Mouse (Mus musculus) C2C12 (cell line): ENCODE data around the gene Dph1. TPM values are rescaled to one million over a fixed set of nuclear protein-coding genes. Genes with fewer than 3 reads are reported as not detected.
A peak's percentile ranks its signal among the peaks of the same experiment; 100 is the strongest.

Source experiments
- H3K27me3 ChIP-seq: one replicate; pipeline ENCODE4 v1.6.1; 2011; ENCODE audit not compliant: control insufficient read depth, insufficient read depth, insufficient read length
- H3K36me3 ChIP-seq: one replicate; pipeline ENCODE4 v1.6.1; 2011; ENCODE audit not compliant: control insufficient read depth, insufficient read depth
- H3K4me3 ChIP-seq: one replicate; pipeline ENCODE4 v1.5.1; 2011; ENCODE audit warnings: mild to moderate bottlenecking, control low read depth; ENCODE audit not compliant: poor library complexity, insufficient read depth, severe bottlenecking
- H3K79me2 ChIP-seq: one replicate; pipeline ENCODE4 v1.6.1; 2011; ENCODE audit not compliant: control insufficient read depth, insufficient read depth
- H3K79me3 ChIP-seq: one replicate; pipeline ENCODE4 v1.6.1; 2011; ENCODE audit warnings: low read depth, control low read depth
- H3ac ChIP-seq: one replicate; pipeline ENCODE3; 2011; ENCODE audit warnings: low read depth; ENCODE audit not compliant: control insufficient read depth, insufficient read length
- CEBPB ChIP-seq: IDR thresholded peaks from one replicate; pipeline ENCODE4 v1.6.1; 2011; ENCODE audit warnings: low read depth, mild to moderate bottlenecking, control low read depth, moderate library complexity
- CTCF ChIP-seq: IDR thresholded peaks from one replicate; pipeline ENCODE4 v1.5.1; 2011; ENCODE audit not compliant: control insufficient read depth, insufficient read depth, insufficient read length
- FOSL1 ChIP-seq: IDR thresholded peaks from one replicate; pipeline ENCODE4 v1.8.0; 2011; ENCODE audit warnings: mild to moderate bottlenecking, low read length; ENCODE audit not compliant: poor library complexity, insufficient read depth, severe bottlenecking
- MAX ChIP-seq: IDR thresholded peaks from one replicate; pipeline ENCODE4 v1.6.1; 2011; ENCODE audit warnings: mild to moderate bottlenecking, control low read depth
- MYOD1 ChIP-seq: IDR thresholded peaks from one replicate; pipeline ENCODE4 v1.6.1; 2011; ENCODE audit warnings: low read depth; ENCODE audit not compliant: control insufficient read depth, insufficient read length
- MYOG ChIP-seq: IDR thresholded peaks from one replicate; pipeline ENCODE4 v1.6.1; 2011; ENCODE audit not compliant: control insufficient read depth, insufficient read length; ENCODE audit errors: extremely low read depth
- USF1 ChIP-seq: IDR thresholded peaks from one replicate; pipeline ENCODE4 v1.6.1; 2011; ENCODE audit warnings: low read depth, mild to moderate bottlenecking, control low read depth, moderate library complexity
- polyA plus RNA-seq: library from polyadenylated mRNA; unstranded; fragments of >200 nt; fragmentation: generic; extraction: Trizol; gene quantifications from one replicate; pipeline ENCODE4 v1.2.1, GENCODE M21; 2012; ENCODE audit warnings: missing spikeins

Gene Dph1
- polyA plus RNA-seq, 1 experiment: 19.6 TPM

GRCm38 (mm10) chr11:75194850-75195461 lies 3.9 kb upstream of the Dph1 start:
- Histone ChIP-seq H3ac (peak overlapping the region; percentile 1), H3K79me3 (peaks cover 2% of the 10 kb centered on the region), H3K4me3 (peak overlapping the region; percentile 11), H3K36me3 (no peaks in the 10 kb centered on the region), H3K79me2 (peaks cover 4% of the 10 kb centered on the region), H3K27me3 (peaks cover 36% of the 10 kb centered on the region)
- TF ChIP-seq MAX: no peak
- TF ChIP-seq CTCF: no peak
- no peak for TF ChIP-seq MYOD1
- TF ChIP-seq FOSL1: no peak
- TF ChIP-seq CEBPB: no peak
- TF ChIP-seq USF1: no peak
- no peak for TF ChIP-seq MYOG

GRCm38 (mm10) chr11:75194121-75194849 lies 3.2 kb upstream of the Dph1 start:
- Histone ChIP-seq H3K36me3 (no peaks in the 10 kb centered on the region), H3K79me3 (peaks cover 7% of the 10 kb centered on the region), H3K4me3 (peak overlapping the region; percentile 23), H3K79me2 (peaks cover 11% of the 10 kb centered on the region), H3K27me3 (peaks cover 36% of the 10 kb centered on the region), H3ac (peak overlapping the region; percentile 1)
- TF ChIP-seq USF1: no peak
- TF ChIP-seq CEBPB: no peak
- TF ChIP-seq MYOG: no peak

GRCm38 (mm10) chr11:75193256-75194071 lies 2.4 kb upstream of the Dph1 start, which contains the start of gene Rtn4rl1:
TSS of gene Rtn4rl1 (plus strand) at chr11:75193783.
- Histone ChIP-seq H3ac (peak within 1 kb of the TSS; percentile 28), H3K36me3 (no peaks in the 10 kb centered on the region), H3K79me3 (peaks cover 13% of the 10 kb centered on the region), H3K79me2 (peaks cover 19% of the 10 kb centered on the region), H3K27me3 (peaks cover 36% of the 10 kb centered on the region), H3K4me3 (peak within 1 kb of the TSS; percentile 23)
- TF ChIP-seq USF1 (no peak), MYOG (no peak), MAX (no peak), FOSL1 (no peak), MYOD1 (no peak), CEBPB (no peak), CTCF (no peak)

- peaks cover 25% of the 10 kb centered on the region for H3K79me2 ChIP-seq
- no peak overlapping the region for H3K4me3 ChIP-seq
- peaks cover 15% of the 10 kb centered on the region for H3K79me3 ChIP-seq
- H3K27me3 ChIP-seq: peaks cover 36% of the 10 kb centered on the region
- TF ChIP-seq CTCF: peak; percentile 35
- no peak for TF ChIP-seq MYOD1
- H3ac ChIP-seq: no peak overlapping the region
- no peaks in the 10 kb centered on the region for H3K36me3 ChIP-seq
Observed at GRCm38 (mm10) chr11:75192336-75193214, 1.5 kb upstream of the Dph1 start.

- H3K79me3 ChIP-seq: peaks cover 15% of the 10 kb centered on the region
- no peak overlapping the region for H3K4me3 ChIP-seq
- no peak overlapping the region for H3ac ChIP-seq
- no peaks in the 10 kb centered on the region for H3K36me3 ChIP-seq
- TF ChIP-seq FOSL1 (no peak), CTCF (no peak), CEBPB (no peak), MYOD1 (no peak), USF1 (no peak), MYOG (no peak), MAX (no peak)
- peaks cover 28% of the 10 kb centered on the region for H3K79me2 ChIP-seq
- peaks cover 36% of the 10 kb centered on the region for H3K27me3 ChIP-seq
Observed at GRCm38 (mm10) chr11:75191841-75192240, 800 bp upstream of the Dph1 start.
